Mouse (Mus musculus) testis, postnatal 10 days (tissue): ENCODE data around the gene Slc25a19.
A peak's percentile ranks its signal among the peaks of the same experiment; 100 is the strongest.

ENCODE experiments used
- DNase-seq: peaks from one replicate; pipeline ENCODE4 v3.0.0; 2021; ENCODE audit warnings: low spot score

Gene Slc25a19

GRCm38 (mm10) chr11:115618001-115618400 is 10.1 kb downstream of the Slc25a19 start:
- no peak for DNase-seq

- no peak for DNase-seq
Measured at GRCm38 (mm10) chr11:115616893-115617292, 11.2 kb downstream of the Slc25a19 start.

- no peak for DNase-seq
Measured at GRCm38 (mm10) chr11:115616371-115616770, 11.7 kb downstream of the Slc25a19 start.

- no peak for DNase-seq
Measured at GRCm38 (mm10) chr11:115615875-115616274, 12.2 kb downstream of the Slc25a19 start.

GRCm38 (mm10) chr11:115615108-115615825 is 12.8 kb downstream of the Slc25a19 start:
- peak; percentile 58 for DNase-seq

GRCm38 (mm10) chr11:115614346-115615107 is 13.6 kb downstream of the Slc25a19 start:
- peak; percentile 65 for DNase-seq

- DNase-seq: no peak
Measured at GRCm38 (mm10) chr11:115613138-115613945, 14.8 kb downstream of the Slc25a19 start.

GRCm38 (mm10) chr11:115612410-115613137 is 15.5 kb downstream of the Slc25a19 start, which contains the start of gene Mif4gd:
Gene Mif4gd, minus strand, starts transcription at chr11:115612969.
- DNase-seq: peak; percentile 97

- peak; percentile 93 for DNase-seq
Measured at GRCm38 (mm10) chr11:115612059-115612409, 16.1 kb downstream of the Slc25a19 start.

GRCm38 (mm10) chr11:115611173-115611572 is 16.9 kb downstream of the Slc25a19 start:
- DNase-seq: no peak

GRCm38 (mm10) chr11:115609576-115609975 is 18.5 kb downstream of the Slc25a19 start:
- no peak for DNase-seq

- no peak for DNase-seq
Measured at GRCm38 (mm10) chr11:115608421-115609399, 19.4 kb downstream of the Slc25a19 start.

GRCm38 (mm10) chr11:115606733-115607132 is 21.4 kb downstream of the Slc25a19 start:
- DNase-seq: no peak

- DNase-seq: peak; percentile 67
Measured at GRCm38 (mm10) chr11:115604304-115604696, 23.8 kb downstream of the Slc25a19 start.

- DNase-seq: peak; percentile 96
Measured at GRCm38 (mm10) chr11:115603476-115604303, 24.4 kb downstream of the Slc25a19 start, which contains the start of the genes Mrps7 and Gga3. Gene Mrps7, plus strand, starts transcription at chr11:115603925. Gene Gga3, minus strand, starts transcription at chr11:115604051.

- DNase-seq: no peak
Measured at GRCm38 (mm10) chr11:115603128-115603475, 25.0 kb downstream of the Slc25a19 start.

- DNase-seq: no peak
Measured at GRCm38 (mm10) chr11:115601174-115601573, 26.9 kb downstream of the Slc25a19 start.

- DNase-seq: no peak
Measured at GRCm38 (mm10) chr11:115600743-115601142, 27.4 kb downstream of the Slc25a19 start.

GRCm38 (mm10) chr11:115599722-115600121 is 28.4 kb downstream of the Slc25a19 start:
- DNase-seq: no peak

- no peak for DNase-seq
Measured at GRCm38 (mm10) chr11:115598309-115598708, 29.8 kb downstream of the Slc25a19 start.
